In the genomic region with DNA sequence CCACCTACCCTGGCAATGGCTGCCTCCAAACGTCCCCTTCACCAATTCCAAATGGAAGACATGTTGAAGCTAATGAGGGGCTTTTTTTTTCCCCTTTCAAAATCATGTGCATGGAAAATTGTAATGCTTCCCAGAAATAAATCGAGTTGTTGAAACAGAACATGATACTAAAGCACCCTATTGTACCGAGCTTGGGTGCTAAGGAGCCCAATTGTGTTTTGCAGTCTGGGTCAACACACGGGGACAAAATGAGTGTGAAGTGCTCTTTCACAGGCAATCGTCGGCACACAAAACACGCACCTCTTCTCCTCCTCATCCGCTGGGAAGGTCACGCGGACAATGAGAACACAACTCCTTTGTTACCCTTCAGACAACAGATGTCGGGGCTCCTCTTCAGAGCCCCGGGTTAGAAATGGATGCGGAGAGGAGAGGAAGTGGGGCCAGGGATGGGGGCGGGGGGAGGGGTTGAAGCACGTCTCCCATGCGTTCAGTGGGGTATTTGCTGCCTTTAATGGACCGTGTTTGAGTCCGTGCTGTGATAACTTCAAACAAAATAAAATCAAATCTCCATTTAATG, we compare ENCODE assay signal across 16 mouse cellular contexts. TPM values are rescaled to one million over a fixed set of nuclear protein-coding genes. Genes with fewer than 3 reads are reported as not detected.
DNase-seq lines count a peak whose midpoint lies in the region; ATAC-seq lines count a peak whose summit lies in the region.
"Had no signal": no experiment of that assay in that cellular context is flagged by ENCODE, and none has a peak within 500 bp of the region (broad histone marks: within the 10 kb centered on the region; RNA-seq: fewer than 3 reads in every experiment).

No protein-coding gene starts in this region.

- H3K27me3 ChIP-seq in forebrain, embryonic 14.5 days (replicated peaks; ENCODE audit: control insufficient read depth, insufficient read depth, low read length), result no peaks in the 10 kb centered on the region
- H3K27me3 ChIP-seq in neural tube, embryonic 13.5 days, result peaks cover 11% of the 10 kb centered on the region; the same call in 1 of the 2 replicates

- no peaks in the 10 kb centered on the region for H3K36me3 ChIP-seq in forebrain, embryonic 14.5 days (ENCODE audit: control insufficient read depth, insufficient read depth, low read length)
- H3K36me3 ChIP-seq in neural tube, embryonic 13.5 days, result no peaks in the 10 kb centered on the region
- H3K36me3 ChIP-seq: liver, embryonic 12.5 days had no signal

- peak overlapping the region; percentile 41 for H3K4me2 ChIP-seq in forebrain, embryonic 14.5 days (ENCODE audit: low read length)
- peak overlapping the region; percentile 50 for H3K4me2 ChIP-seq in neural tube, embryonic 13.5 days
- H3K4me2 ChIP-seq: heart, embryonic 11.5 days; liver, embryonic 12.5 days had no signal

- 36% methylated on average over 18 of the region's 18 CpGs for WGBS in forebrain, embryonic 14.5 days
- 9% methylated on average over 18 of the region's 18 CpGs for WGBS in neural tube, embryonic 13.5 days

- H3K4me3 ChIP-seq in forebrain, embryonic 14.5 days (ENCODE audit: low read depth, low read length), result no peak overlapping the region
- peak overlapping the region; percentile 6; the same call in 1 of the 2 replicates for H3K4me3 ChIP-seq in neural tube, embryonic 13.5 days
- H3K4me3 ChIP-seq: liver, embryonic 12.5 days had no signal

- H3K9me3 ChIP-seq in forebrain, embryonic 14.5 days (replicated peaks; ENCODE audit: control insufficient read depth, low read length), result no peaks in the 10 kb centered on the region
- no peaks in the 10 kb centered on the region for H3K9me3 ChIP-seq in neural tube, embryonic 13.5 days
- H3K9me3 ChIP-seq: liver, embryonic 12.5 days had no signal

- ATAC-seq in forebrain, embryonic 14.5 days, result peak; percentile 57
- peak; percentile 53; the same call in 1 of the 2 replicates for ATAC-seq in neural tube, embryonic 13.5 days (ENCODE audit: low read depth)
- ATAC-seq: liver, embryonic 12.5 days had no signal

- no peak overlapping the region for H3K27ac ChIP-seq in forebrain, embryonic 14.5 days (ENCODE audit: low read depth, low read length)
- no peak overlapping the region; the same call in 1 of the 2 replicates for H3K27ac ChIP-seq in neural tube, embryonic 13.5 days (replicated peaks)
- H3K27ac ChIP-seq: liver, embryonic 12.5 days had no signal

- DNase-seq in embryo, embryonic 11 days, result peak; percentile 59
- DNase-seq in forebrain, embryonic 14.5 days (ENCODE audit: low spot score), result peak; percentile 44
- DNase-seq in mesoderm, embryonic 11.5 days (ENCODE audit: low read depth, low spot score), result peak; percentile 68
- DNase-seq in adipocyte (ENCODE audit: low spot score) (no peak), liver (no peak)
- no peak for DNase-seq in kidney, postnatal 4 days
- DNase-seq in lung, postnatal 10 days, result no peak
- DNase-seq: adrenal gland, adult 8-10 months; cerebellum, adult 11 months; lung, postnatal 14 days; right cerebral cortex, postnatal 25 days had no signal

- H3K4me1 ChIP-seq in forebrain, embryonic 14.5 days (ENCODE audit: control insufficient read depth, insufficient read depth, low read length), result peaks cover 5% of the 10 kb centered on the region; the same call in 1 of the 2 replicates
- peaks cover 6% of the 10 kb centered on the region for H3K4me1 ChIP-seq in neural tube, embryonic 13.5 days (replicated peaks)
- H3K4me1 ChIP-seq: liver, embryonic 12.5 days had no signal

- H3K9ac ChIP-seq in forebrain, embryonic 14.5 days (ENCODE audit: low read length), result 0 out of 2 replicates have a peak overlapping the region, but pooled peaks have one; percentile 0
- peak overlapping the region; percentile 49 for H3K9ac ChIP-seq in neural tube, embryonic 13.5 days
- H3K9ac ChIP-seq: liver, embryonic 12.5 days had no signal

RNA-seq across cellular contexts. Expression of gene Jhy, which starts 14.8 kb away (rescaled TPM):
- 0.42 and 0.99 TPM in 2 replicates for polyA plus RNA-seq in forebrain, embryonic 14.5 days (2014; fragmentation: Nextera tagmentation; extraction: Ambion mirVana)
- polyA plus RNA-seq in neural tube, embryonic 13.5 days (2015; fragmentation: Nextera tagmentation; extraction: Ambion mirVana), result 1.0 and 2.0 TPM in 2 replicates
- polyA plus RNA-seq: heart, embryonic 11.5 days; large intestine, adult 2 months had no signal

RNA-seq across cellular contexts. Expression of gene Crtam, which starts 55.3 kb away (rescaled TPM):
- polyA plus RNA-seq in forebrain, embryonic 14.5 days (2014; fragmentation: Nextera tagmentation; extraction: Ambion mirVana), result 0.08 TPM in 1 of 2 replicates, not detected in the other
- polyA plus RNA-seq in neural tube, embryonic 13.5 days (2015; fragmentation: Nextera tagmentation; extraction: Ambion mirVana), result 0.15 and 0.20 TPM in 2 replicates
- polyA plus RNA-seq: stomach, embryonic 14.5 days had no signal

Comparison
In these comparisons a context has a peak if more than half of its experiments do, and no peak if none do; other contexts are left out.
1. DNase-seq: peak in embryo, embryonic 11 days (single experiment), forebrain, embryonic 14.5 days (single experiment) and mesoderm, embryonic 11.5 days (single experiment); none in adipocyte (single experiment), liver (single experiment), kidney, postnatal 4 days (0 of 2) and lung, postnatal 10 days (single experiment).